Mouse (Mus musculus): ENCODE data around the gene Vamp2.

DNA sequence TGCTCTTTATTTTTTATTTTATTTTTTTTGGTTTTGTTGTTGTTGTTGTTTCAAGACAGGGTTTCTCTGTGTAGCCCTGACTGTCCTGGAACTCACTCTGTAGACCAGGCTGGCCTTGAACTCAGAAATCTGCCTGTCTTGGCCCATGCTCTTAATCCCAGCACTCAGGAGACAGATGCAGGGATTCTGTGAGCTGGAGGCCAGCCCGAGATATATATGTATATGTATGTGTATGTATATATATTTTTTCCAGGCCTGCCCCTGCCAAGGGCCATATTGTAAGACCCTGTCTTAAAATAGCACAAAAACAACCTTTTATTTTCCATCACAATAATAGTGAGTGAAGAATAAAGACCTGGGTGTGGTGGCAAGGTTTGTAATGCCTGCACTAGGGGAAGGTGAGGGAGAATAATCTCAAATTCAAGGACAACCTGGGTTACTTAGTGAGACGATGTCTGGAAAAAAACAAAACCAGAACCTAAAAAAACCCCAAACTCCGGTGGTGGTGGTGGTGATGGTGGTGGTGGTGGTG, 22.8 kb upstream of the Vamp2 start:
- TF ChIP-seq CTCF (IDR thresholded peaks at IDR 0.05; ENCODE audit: control insufficient read depth, insufficient read depth, insufficient replicate concordance, low read depth, low read length) (no peak), POLR2A (IDR thresholded peaks at IDR 0.05; ENCODE audit: control insufficient read depth, low read depth, low read length) (no peak)

Measured in testis, adult 2 months (tissue).